Comparison of ENCODE assay signal across 1 mouse cellular context in genomic region chr11:102564952-102565671, GRCm38 (mm10). TPM values are rescaled to one million over a fixed set of nuclear protein-coding genes. Genes with fewer than 3 reads are reported as not detected.
"Had no signal": no experiment of that assay in that cellular context is flagged by ENCODE, and none has a peak within 500 bp of the region (broad histone marks: within the 10 kb centered on the region; RNA-seq: fewer than 3 reads in every experiment).

No protein-coding gene starts in this region.

RNA-seq across cellular contexts. Expression of gene Gm11627, which starts 14.1 kb away (rescaled TPM):
- polyA plus RNA-seq: liver, adult 2 months had no signal
